Mouse (Mus musculus) bone marrow, adult 2 months (tissue): Measurements from ENCODE around the gene 2610008E11Rik. TPM values are rescaled to one million over a fixed set of nuclear protein-coding genes. Genes with fewer than 3 reads are reported as not detected.
"Not testable (repeated sequence)": the region's sequence is repeated elsewhere in the genome, so short reads cannot be mapped to it uniquely, and the experiment has no call there.

ENCODE experiments used
- H3K27ac ChIP-seq: fragments of 200-500 bp; 2 replicates; pipeline ENCODE4 v1.5.1; 2012; ENCODE audit warnings: low read depth, mild to moderate bottlenecking, control low read depth, inconsistent platforms, low read length; ENCODE audit not compliant: control insufficient read depth, poor library complexity, insufficient read depth
- H3K4me1 ChIP-seq: fragments of 200-500 bp; 2 replicates; pipeline ENCODE4 v1.6.1; 2011; ENCODE audit warnings: low read length; ENCODE audit not compliant: control insufficient read depth, insufficient read depth
- H3K4me3 ChIP-seq: fragments of 200-500 bp; replicated peaks from 2 replicates; pipeline ENCODE3; 2011; ENCODE audit warnings: mild to moderate bottlenecking, low read depth, low read length, control low read depth; ENCODE audit not compliant: control insufficient read depth
- CTCF ChIP-seq: fragments of 200-500 bp; IDR thresholded peaks from 2 replicates; pipeline ENCODE4 v1.5.1; 2011; ENCODE audit warnings: low read length, control low read depth; ENCODE audit not compliant: control insufficient read depth, insufficient read depth
- POLR2A ChIP-seq: fragments of 200-500 bp; IDR thresholded peaks from 2 replicates; pipeline ENCODE4 v1.6.1; 2011; ENCODE audit warnings: low read depth, mild to moderate bottlenecking, control low read depth, low read length, borderline replicate concordance; ENCODE audit not compliant: control insufficient read depth
- WGBS: fragments of 180-500 bp; shearing (Covaris S2); methylation state at CpG from one replicate; pipeline ENCODE4 v1.1.7; 2018; 5-methylcytosine and 5-hydroxymethylcytosine counted together
- polyA plus RNA-seq: library from polyadenylated mRNA; stranded (reverse); fragments of >200 nt; gene quantifications from 2 replicates; pipeline ENCODE4 v1.2.4, GENCODE M21; 2011; ENCODE audit warnings: low replicate concordance; ENCODE audit not compliant: missing spikeins, insufficient read depth, insufficient read length

2610008E11Rik gene
- polyA plus RNA-seq, 1 experiment = 6.4 TPM

DNA sequence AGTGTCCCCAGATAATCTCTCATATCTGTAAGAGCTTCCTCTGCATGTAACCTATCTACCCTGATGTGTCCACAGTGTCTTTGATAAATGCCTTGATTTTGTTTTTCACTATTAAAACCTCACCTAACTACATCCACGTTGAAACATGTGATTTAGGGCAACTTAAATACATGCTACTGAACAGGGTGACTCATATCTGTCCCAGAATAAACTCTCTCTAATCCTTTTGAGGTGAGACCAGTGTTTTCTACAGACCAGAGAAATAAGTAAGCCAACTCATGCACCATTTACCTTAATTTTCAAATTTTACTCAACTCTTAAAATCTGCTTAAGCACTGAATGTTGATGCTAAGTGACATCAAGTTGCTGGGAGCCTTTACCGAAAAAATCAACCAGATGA lies 694 bp downstream of the 2610008E11Rik start:
- peaks cover 1% of the 10 kb centered on the region; the same call in 1 of the 2 replicates for H3K4me1 ChIP-seq
- WGBS = 2% methylated on average over 2 of the region's 2 CpGs
- H3K27ac ChIP-seq = no peak overlapping the region
- H3K4me3 ChIP-seq = peak overlapping the region; percentile 94
- TF ChIP-seq POLR2A (no peak), CTCF (no peak)

DNA sequence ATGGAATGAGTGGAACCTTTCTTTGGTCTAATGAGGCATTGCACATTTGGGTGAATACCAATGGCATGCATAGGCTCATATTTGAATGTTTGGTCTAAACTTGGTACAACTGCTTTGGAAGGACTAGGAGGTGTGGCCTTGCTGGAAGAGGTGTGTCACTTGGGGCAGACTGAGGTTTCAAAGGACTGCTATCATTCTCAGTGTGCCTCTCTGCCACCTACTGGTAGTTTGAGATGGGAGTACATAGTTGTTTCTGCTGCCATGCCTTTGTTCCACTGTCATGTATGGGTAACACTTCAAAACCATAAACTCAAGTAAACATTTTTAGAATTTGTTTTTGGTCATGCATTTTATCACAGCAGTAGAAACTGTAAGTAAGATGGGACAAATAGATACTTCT lies 5.7 kb downstream of the 2610008E11Rik start:
- Histone ChIP-seq H3K27ac (no peak overlapping the region), H3K4me3 (no peak overlapping the region), H3K4me1 (peaks cover 1% of the 10 kb centered on the region; the same call in 1 of the 2 replicates)
- no peak for TF ChIP-seq POLR2A
- no peak for TF ChIP-seq CTCF

DNA sequence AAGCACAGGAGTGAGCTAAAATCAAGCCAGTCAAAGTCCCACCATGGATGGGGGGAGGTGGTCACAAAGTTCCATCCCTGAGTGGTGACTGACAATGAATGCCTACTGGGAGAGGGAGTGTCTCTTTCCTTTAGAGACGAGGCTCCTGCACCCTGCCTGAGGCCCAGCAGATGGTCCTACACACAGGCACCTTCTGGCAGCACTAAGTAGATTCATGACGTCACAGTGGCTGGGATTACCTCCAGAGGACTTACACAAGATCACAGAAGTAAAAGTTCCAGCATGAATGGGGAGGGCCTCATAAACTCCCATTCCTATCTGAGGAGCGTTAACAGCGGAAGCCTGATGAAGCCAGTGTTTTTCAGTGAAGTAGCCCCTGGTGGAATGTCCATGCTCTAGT lies 8.4 kb downstream of the 2610008E11Rik start:
- Histone ChIP-seq H3K27ac (no peak overlapping the region), H3K4me1 (no peaks in the 10 kb centered on the region), H3K4me3 (no peak overlapping the region)
- TF ChIP-seq POLR2A (no peak), CTCF (no peak)
- 77% methylated on average over 4 of the region's 4 CpGs for WGBS

- Histone ChIP-seq H3K4me1 (no peaks in the 10 kb centered on the region), H3K4me3 (no peak overlapping the region), H3K27ac (no peak overlapping the region)
- WGBS = 83% methylated on average over 2 of the region's 2 CpGs
- TF ChIP-seq CTCF (no peak), POLR2A (no peak)
Observed at GRCm38 (mm10) chr10:79086577-79086976, 10.8 kb downstream of the 2610008E11Rik start.

- not testable (repeated sequence) for H3K4me3 ChIP-seq
- 65% methylated on average over 3 of the region's 3 CpGs for WGBS
Observed at GRCm38 (mm10) chr10:79057370-79057769, 40.0 kb downstream of the 2610008E11Rik start.

DNA sequence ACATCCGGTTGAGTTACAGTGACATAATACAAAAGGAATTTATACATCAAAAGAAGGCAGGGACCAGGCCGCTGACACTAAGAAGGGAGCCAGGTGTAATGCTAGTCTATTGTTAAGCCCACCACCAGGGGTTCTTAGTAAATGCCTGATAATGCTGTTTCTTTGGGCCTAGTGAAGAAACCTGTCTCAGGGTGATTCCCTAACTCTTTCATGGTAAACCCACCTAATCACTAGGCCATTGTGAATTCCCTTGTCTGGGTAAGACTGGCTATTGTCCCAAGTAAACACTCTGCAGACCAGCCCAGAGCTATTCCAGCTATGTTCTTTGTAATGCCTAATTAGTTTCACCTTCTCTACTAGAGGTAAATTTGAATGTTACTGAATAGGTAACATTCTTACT lies 54.9 kb downstream of the 2610008E11Rik start:
- H3K27ac ChIP-seq, H3K4me1 ChIP-seq, H3K4me3 ChIP-seq: not testable (repeated sequence)
- 84% methylated on average over 2 of the region's 2 CpGs for WGBS

More at GRCm38 (mm10) chr10:79057370-79057769, 40.0 kb downstream of the 2610008E11Rik start:
- not testable (repeated sequence) for H3K27ac ChIP-seq, H3K4me1 ChIP-seq

GRCm38 (mm10) chr10:79028441-79028840 lies 69.0 kb downstream of the 2610008E11Rik start, which contains the start of gene Olfr57:
TSS of gene Olfr57 (plus strand) at chr10:79028741.
- Histone ChIP-seq H3K4me3 (no peak within 1 kb of the TSS), H3K27ac (no peak within 1 kb of the TSS), H3K4me1 (no peaks in the 10 kb centered on the region)
- TF ChIP-seq POLR2A (no peak), CTCF (no peak)

Other genes starting within 250 kb of the 2610008E11Rik start
- not detected in 2 replicates for gene Olfr1356, start 245.4 kb downstream of the 2610008E11Rik start, polyA plus RNA-seq
- gene Olfr1355, start 222.1 kb downstream of the 2610008E11Rik start, polyA plus RNA-seq = not detected in 2 replicates
- gene Olfr1354, start 184.4 kb downstream of the 2610008E11Rik start, polyA plus RNA-seq = not detected in 2 replicates
- not detected in 2 replicates for gene Olfr8, start 147.0 kb downstream of the 2610008E11Rik start, polyA plus RNA-seq
- not detected in 2 replicates for gene Olfr1353, start 134.3 kb downstream of the 2610008E11Rik start, polyA plus RNA-seq
- not detected in 2 replicates for gene Olfr1352, start 116.5 kb downstream of the 2610008E11Rik start, polyA plus RNA-seq
- gene Olfr1351, start 85.1 kb downstream of the 2610008E11Rik start, polyA plus RNA-seq = not detected in 2 replicates
- gene Olfr57, start 68.9 kb downstream of the 2610008E11Rik start, polyA plus RNA-seq = not detected in 2 replicates
- not detected in 2 replicates for gene Vmn2r80, start 51.2 kb upstream of the 2610008E11Rik start, polyA plus RNA-seq
- gene Vmn2r81, start 150.1 kb upstream of the 2610008E11Rik start, polyA plus RNA-seq = not detected in 2 replicates